Mouse (Mus musculus): ENCODE measurements at regions not wholly inside any gene's neighbourhood (a gene's known extent, or its start where the extent isn't known, plus 50 kb on each side); places are given as distances from the start of the nearest gene placed in this dataset.

DNA sequence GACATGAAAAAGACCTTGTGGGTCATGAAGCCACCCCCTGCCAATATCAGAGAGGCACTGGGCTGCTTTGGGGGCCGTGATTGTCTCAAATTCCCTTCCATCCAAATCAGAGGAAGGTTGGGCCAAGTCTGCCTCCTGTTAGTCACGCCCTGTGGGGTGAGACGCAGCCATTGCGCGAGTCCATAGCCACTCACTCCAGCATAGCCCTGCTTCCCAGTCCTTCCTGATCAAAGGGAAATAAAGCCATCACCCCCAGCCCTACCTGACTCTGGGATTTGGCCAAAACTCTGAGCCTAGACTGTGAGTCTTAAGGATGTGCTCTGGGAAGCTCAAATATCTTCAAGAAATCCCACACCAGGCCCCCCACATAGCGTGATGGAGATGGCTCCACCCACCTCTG, 620.4 kb upstream of the 3110018I06Rik start:
- DNase-seq (ENCODE audit: low read depth, low spot score), result no peak

DNA sequence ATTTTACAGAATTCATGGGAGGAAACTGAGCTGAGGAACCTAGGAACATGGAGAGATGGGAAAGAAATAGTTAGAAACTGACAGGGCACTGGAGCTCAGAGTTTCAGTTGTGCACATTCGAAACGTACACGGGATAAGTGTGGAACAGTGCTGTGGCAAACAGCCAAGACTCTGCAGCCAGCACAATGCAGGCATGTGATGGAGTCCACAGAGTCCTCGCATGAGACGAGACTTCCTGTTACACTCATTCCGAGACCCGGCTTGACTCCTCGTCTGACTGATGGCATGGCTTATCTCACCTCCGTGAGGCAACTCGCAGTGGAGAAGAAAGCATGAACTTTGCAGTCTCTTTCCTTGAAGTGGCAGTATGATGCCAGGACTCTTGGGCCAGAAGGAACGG, 617.0 kb upstream of the 3110018I06Rik start:
- DNase-seq (ENCODE audit: low read depth, low spot score), result no peak

DNA sequence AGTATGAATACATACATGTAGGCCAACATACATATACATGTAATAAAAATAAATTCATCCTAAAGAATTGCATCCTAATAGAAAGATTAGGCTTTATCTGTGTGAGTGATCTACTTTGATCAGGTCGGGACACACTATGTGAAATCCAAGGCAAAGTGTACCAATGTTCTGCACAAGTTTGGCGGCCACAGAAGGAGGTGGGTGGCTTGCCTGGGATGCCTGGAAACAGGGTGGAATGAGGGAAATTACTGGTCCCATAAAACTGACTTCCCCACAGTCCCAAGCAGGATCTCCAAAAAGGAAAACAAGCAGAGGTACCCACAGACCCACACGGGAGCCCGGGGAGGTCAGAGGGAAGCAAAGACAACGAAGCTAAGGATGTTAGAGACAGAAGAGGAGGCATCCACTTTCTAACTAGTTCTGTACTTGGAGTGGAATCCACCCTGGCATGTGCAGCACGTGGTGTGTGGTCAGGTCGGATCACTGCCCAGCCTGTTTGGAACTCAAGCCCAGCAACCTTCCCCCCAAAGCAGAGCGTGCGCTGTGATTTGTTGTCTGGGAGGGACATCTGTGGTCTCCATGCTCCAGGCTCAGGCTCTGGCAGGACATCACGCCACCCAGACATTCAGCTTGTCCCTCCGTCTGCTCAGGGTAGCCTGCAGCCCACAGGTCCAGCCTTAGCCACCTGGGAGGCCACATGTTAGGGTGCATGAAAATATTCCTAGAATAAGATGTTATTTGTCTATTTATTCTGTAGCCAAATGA, 615.3 kb upstream of the 3110018I06Rik start:
- no peak for DNase-seq (ENCODE audit: low read depth, low spot score)

DNA sequence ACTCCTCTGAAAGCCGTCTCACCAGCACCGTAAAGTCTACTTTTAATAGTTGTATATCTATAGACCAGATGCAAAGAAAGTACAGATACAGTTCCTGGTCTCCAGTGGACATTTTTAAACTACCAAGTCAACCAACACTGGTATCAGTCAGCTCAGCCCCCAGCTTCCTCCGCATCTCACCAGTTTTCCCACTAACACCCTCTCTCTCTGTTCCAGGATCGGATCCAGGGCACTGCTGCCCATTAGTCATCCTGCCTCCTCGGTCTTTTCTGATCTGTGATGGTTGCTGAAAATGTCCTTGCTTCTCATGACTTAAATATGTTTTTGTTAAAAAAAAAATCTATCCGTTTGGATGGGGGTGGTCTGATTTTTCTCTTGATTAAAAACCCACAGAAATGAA, 598.1 kb upstream of the 3110018I06Rik start:
- DNase-seq (ENCODE audit: low read depth, low spot score), result no peak

DNA sequence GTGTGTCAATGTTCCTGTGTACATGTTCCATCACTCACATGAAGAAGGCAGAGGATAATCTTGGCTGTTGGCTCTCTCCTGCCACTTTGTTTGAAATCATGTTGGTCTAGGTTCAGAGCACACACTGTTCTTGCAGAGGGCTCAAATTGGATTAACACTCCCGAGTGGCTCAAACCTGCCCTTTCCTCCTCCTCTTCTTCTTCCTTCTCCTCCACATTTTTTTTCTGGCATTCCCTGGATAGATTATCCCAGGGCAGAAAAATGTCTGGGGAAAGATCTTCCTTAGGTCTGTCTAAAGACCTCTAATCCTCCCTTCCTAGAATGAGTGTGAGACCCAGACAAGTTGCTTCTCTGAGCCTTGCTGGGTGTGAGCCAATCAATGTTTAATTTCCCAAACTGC, 594.4 kb upstream of the 3110018I06Rik start:
- no peak for DNase-seq (ENCODE audit: low read depth, low spot score)

DNA sequence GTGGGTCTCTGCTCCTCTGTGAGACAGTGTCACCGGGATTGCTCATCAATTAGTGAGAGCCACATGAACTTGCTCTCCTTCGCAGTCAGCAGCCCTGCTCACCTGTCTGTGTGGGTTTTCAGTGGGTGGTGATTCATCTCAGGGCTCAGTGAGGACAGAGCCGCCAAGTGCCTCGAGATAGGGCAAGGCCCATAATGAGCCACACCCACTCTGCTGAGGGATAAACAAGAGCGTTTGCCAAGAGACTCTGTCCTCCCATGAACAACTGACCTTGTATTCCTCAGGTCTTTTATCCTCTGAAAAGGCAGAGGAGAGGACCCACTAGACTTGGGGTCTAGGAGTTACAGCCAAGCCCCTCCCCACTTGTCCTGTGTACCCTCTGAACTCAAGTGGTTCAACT, 584.2 kb upstream of the 3110018I06Rik start:
- no peak for DNase-seq (ENCODE audit: low read depth, low spot score)

DNA sequence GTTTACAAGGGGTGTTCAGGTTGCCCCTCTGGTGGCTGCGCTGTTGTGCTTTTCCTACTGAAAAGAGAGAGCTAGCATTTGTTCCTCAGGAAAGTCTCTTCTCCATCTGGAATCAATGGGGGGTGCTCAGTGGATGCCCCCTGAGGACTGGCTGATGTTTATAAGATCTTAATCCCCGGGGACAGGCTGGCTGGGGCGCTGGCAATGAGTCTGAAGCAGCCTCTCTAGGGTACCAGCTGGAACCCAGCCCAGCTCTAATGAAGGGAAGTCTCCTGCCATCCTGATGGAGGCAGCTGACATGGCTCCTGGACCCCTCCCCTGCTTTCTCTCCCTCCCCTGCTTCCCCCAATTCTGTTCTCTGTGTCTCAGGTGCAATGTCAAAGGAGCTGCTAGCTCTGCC, 575.6 kb upstream of the 3110018I06Rik start:
- DNase-seq (ENCODE audit: low read depth, low spot score), result no peak

DNA sequence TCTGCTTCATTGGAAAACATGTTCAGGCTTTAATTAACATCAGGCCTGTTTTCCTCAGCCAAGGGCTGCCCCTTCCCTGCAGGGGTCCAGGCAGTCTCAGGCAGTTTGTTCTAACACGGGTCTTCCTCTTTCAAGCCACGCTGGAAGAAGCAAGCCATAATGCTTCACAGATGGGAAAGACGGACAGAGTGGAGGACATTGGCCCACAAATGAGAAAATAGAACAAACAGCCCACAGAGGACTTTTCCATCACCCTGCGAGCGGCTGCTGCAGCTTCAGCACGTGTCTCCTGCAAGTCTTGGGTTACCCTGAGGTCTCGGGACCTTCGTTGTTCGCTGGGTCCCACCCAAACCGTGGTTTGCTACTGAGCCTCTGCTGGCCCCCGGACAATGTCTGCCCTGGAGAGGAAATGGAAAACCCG, 565.9 kb upstream of the 3110018I06Rik start:
- DNase-seq (ENCODE audit: low read depth, low spot score), result no peak

DNA sequence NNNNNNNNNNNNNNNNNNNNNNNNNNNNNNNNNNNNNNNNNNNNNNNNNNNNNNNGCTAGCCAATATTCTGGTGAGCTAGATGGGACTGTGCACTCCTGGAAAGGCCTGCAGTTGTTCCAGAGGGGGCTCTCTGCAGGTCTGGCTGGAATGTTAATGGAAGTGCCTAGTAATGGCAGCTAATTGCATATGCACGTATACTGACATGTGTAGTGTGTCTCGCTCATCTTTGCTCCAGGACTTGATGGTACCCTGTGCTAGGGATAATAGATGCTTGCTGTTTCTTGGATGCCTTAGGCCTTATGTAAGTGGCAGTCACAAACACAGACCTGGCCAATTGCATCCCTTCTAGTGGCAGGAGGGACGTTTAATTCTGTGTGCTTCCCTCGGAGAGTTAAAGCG, 560.0 kb upstream of the 3110018I06Rik start:
- no peak for DNase-seq (ENCODE audit: low read depth, low spot score)

DNA sequence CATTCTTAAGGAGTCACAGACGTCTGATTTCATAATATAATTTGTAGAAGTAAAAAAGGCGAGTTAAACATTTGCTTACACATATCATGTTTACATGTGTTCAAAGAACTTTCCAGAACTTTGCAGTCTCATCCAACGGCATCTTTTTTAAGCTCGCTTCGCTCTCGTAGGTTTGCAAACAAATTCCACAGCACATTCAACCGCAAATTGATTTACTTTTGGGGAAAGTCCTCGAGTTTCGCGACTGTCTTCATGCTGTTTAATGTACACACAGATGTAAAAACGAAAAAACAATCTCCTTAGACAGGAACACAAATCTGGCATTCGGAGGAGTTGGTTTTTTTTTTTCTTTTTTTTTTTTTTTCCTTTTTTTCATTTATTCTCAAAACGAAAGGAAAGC, 559.3 kb upstream of the 3110018I06Rik start:
- DNase-seq (ENCODE audit: low read depth, low spot score), result peak; percentile 60

DNA sequence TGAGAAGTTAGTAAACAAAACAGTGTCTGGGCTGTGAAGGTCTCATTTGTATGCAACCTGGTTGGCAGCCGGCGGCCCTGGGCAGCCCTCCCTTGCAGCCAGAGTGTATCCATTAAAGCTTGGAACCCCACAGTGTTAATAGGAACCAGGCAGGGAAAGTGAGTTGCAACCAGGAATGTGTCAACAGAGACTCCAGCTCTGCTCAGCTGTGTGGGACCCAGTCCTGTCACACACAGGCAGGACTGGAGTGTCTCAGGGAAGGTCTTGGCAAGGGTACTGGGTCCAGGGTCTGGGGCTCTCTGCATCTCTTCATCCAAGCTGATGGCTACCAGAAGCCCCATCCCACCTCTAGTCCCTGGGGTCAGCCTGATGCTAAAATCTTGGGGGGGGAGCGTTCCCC, 556.8 kb upstream of the 3110018I06Rik start:
- no peak for DNase-seq (ENCODE audit: low read depth, low spot score)

DNA sequence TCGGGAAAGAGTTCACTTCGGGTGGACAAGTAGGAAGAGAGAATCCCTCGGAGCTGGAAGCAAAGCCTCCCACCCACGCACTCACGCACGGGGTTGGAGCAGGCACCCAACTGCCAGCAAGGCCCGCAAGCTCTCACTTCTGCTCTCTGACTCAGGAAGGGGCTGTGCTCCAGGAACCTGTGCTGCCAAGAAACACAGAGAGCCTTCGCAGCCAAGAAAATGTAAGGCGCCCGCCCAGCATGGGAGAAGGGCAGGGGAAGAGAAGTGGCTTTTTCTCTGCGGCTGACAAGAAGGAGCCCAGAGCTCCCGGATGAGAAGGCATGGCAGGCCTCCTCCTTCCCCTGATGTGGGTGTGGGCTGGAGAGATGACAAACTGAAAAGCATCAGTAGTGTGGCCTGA, 549.1 kb upstream of the 3110018I06Rik start:
- DNase-seq (ENCODE audit: low read depth, low spot score), result no peak

DNA sequence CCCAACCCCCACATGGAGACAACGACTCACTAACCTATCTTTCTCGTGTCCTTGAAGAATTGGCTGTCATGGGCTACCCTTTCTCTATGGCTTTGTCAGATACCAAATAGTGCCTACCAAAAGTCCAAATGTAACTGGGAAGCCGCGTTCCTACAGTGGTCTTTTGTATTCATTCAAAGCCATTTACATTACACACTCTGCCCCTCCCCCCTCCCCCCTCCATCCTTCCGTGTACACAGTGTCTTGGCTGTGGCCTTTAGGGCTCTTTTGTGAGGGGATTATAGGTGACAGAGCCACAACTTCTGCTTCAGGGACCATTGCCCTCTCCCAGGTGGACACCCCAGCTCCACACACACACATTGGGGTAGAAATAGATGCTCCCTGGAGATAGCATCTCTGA, 544.6 kb upstream of the 3110018I06Rik start:
- no peak for DNase-seq (ENCODE audit: low read depth, low spot score)

DNA sequence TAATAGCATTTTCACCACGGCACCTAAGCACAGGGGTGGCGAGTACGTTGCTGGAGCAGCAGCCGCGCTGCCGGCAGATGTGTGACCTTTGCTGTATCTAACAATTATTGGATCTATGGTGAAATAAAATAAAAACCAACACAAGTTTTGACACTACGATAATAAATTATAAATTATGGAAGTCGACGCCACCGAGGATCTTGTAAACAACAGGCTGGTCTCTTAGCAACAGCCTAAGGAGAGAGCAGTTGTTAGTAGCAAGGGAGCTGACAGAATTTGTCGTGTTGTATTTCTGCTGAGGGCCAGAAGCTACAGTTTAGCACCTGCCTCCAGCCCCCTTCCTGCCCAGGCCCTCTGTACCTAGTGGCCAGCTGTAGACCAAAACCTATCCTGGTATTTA, 535.8 kb upstream of the 3110018I06Rik start:
- no peak for DNase-seq (ENCODE audit: low read depth, low spot score)

DNA sequence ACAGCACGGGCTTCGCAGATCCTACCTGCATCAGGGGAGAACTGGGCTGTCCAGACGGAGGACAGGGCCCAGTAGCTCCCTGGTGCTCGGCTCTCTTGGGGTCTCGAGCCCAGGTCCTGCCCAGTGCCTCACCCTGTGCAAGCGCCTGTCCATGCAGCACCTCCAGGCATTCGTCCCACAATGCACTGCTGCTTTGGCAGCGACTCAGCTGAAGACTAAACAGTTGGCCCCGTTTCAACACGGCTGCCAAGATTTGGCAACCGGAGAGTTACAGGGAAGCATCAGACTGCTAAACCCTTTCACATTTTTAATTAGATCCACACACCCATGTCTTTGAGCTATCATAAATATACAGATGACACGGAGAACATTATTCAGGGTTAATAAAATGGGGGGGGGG, 532.7 kb upstream of the 3110018I06Rik start:
- DNase-seq (ENCODE audit: low read depth, low spot score), result peak; percentile 71

DNA sequence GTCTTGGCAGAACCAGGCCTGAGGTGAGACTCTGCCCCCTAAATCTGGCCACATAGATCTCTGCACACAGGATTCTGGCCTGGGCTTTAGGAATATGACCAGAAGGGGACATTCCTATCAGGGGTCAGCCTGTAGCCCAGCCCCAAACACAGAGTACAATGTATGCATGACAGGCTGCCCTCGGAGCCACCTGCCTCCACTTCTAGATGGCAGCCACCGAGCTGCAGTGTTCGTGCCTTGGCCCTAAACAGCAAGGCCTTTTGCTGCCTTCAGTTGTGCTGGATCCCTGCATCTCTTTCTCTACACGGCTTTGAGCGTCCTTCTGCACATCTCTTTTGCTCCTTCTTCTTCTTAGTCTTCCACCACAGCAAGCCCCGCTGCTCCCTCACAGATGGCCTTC, 532.2 kb upstream of the 3110018I06Rik start:
- DNase-seq (ENCODE audit: low read depth, low spot score), result no peak

DNA sequence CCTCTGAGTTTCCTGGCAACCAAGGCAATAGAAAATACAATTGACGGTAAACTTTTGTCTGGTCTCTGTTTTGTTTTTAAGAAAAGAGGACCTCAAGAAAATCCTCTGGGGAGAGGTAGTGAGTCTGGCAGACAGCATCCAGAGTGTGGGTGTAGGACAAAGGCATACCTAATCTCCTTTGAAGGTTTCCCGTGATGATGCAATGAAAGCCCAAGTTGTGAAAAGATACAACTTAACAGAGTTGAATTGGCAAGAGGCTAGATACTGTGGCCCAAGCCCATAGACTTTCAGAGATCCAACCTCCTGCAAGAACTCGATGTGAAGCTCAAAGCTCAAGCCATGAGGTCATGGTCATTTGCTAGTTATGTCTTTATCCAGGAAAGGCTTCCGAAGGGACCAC, 526.4 kb upstream of the 3110018I06Rik start:
- DNase-seq (ENCODE audit: low read depth, low spot score), result no peak

DNA sequence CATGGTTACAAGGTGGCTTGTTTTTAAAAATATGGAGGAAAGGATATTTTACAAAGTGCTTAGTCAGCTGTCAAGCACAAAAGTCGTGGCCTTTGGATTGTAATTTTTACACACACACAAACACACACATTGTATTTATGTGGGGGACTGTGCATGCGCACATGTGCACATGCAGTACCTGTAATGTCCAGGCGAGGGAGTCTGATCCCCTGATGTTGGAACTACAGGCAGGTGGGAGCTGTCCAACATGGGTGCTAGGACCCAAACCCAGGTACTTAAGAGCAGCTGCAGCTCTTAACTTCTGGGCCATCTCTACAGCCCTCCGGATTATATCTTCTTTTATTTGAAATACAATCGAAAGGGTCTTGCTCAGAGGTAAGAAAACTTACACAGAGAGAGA, 524.7 kb upstream of the 3110018I06Rik start:
- DNase-seq (ENCODE audit: low read depth, low spot score), result no peak

DNA sequence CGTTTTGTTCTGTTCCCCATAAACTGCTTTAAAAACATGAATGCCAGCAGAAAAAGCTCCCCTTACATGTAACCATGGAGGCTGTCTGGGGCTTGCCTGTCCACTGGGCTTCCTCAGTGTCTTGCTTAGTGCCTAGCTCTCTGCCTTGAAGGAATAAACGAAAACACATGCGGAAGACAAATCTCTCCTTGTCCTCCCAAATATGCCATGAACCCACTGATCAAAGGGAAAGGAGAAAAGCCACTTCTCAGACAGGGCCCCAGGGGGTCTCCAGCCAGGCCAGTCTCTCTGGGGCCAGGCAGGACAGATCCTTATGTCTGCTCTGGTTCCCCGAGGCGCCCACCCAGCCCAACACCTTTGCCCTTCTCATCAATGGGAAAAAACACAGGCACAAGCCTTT, 518.6 kb upstream of the 3110018I06Rik start:
- DNase-seq (ENCODE audit: low read depth, low spot score), result no peak

DNA sequence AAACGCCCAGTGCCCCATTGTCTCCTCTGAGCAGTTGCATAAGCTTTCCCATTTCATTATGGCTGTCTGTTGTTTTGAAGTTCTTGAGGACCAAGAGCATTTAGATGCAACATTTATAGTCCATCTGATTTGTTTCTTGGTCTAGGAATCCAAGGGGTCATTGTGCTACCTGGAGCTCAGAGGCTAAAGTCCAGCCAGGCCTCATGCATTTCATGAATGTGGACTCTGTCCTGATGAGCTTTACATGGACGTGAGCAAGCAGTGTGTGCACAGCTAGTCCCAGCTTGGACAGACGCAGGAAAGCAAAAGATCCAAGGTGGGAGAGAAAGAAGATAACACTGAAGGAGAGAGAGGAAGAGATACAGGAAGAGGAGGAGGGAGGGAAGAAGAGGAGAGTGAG, 496.0 kb upstream of the 3110018I06Rik start:
- no peak for DNase-seq (ENCODE audit: low read depth, low spot score)

DNA sequence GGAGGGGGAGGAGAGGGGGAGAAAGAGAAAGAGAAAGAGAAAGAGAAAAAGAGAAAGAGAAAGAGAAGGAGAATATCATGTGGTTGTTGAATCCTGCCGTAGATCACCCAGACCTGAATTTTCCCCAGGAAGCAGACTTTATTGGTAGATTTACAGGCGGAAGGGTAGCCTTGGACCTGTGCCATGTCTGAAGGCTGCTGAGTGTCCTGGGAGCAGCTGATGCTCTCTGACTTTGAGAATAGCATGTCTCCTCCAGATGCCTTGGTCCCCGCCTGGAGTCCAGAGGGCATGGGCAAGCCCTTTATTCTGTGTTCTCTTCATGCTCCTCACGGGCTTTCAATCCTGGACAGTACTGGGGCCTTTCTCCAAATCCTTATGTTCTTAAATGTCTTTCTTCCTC, 495.4 kb upstream of the 3110018I06Rik start:
- no peak for DNase-seq (ENCODE audit: low read depth, low spot score)

DNA sequence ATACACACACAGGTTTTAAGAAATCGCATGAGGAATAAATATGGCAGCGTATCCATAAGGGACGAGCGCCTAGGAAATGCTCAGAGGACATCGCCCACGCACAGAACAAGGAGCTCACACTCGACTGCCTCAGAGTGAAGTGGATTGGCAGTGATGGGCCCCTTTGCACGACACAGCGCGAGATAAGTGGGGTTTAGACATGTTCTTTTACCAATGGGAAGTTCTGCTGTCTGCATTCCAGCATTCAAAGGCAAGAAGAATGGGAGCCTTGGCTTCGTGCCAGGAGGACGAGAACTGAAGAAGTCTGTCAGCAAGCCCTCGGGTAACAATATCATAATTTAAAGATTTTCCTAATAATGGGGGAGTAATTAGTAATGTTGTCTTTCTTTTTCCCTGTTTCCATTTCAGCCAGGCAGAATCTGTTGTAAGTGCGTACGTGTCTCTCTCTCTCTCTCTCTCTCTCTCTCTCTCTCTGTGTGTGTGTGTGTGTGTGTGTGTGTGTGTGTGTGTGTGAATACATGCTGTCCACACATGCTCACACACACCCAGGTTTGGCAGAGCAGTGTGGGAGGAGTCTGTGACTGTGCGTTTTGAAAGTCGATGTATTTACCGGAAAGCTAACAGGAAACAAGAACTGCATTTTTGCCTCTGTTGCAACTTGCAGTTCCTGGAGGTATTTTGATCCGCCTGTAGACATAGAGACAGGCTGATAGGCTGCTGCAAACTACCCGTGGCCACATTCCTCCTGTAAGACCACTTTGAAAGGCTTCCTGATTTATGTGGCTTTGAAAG, 477.2 kb upstream of the 3110018I06Rik start:
- no peak for DNase-seq (ENCODE audit: low read depth, low spot score)

DNA sequence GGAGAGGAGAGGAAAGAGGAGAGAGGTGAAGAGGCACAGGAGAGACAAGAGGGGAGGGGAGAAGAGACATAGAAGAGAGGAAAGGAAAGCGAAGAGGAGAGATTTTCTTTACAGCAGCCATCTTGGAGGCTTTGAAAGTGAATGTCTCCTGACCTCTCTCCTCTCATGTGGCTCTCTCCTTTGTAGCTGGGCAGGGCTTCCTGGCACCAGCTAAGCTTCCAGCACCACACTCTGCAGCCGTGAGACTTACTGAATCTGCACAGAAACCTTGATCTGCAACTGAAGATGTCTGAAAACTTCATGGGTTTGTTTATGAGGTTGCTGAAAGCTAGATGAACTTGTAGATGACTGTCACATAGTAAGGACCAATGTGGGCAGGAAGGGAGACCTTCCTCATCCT, 471.6 kb upstream of the 3110018I06Rik start:
- no peak for DNase-seq (ENCODE audit: low read depth, low spot score)
